Mouse (Mus musculus) cerebellum, adult 2 months (tissue): Measurements from ENCODE around the gene Adcyap1r1.

Source experiments
- CTCF ChIP-seq: fragments of 200-500 bp; IDR thresholded peaks from 2 replicates; pipeline ENCODE4 v1.5.1; 2011; ENCODE audit warnings: low read depth, mild to moderate bottlenecking, control low read depth, low read length, moderate library complexity, borderline replicate concordance; ENCODE audit not compliant: insufficient read depth
- POLR2A ChIP-seq: fragments of 200-500 bp; IDR thresholded peaks from 2 replicates; pipeline ENCODE4 v1.6.1; 2011; ENCODE audit warnings: low read length, control low read depth, borderline replicate concordance; ENCODE audit not compliant: insufficient read depth

GRCm38 (mm10) chr6:55487726-55488125, 35.9 kb downstream of the Adcyap1r1 start:
- TF ChIP-seq POLR2A, result no peak
- no peak for TF ChIP-seq CTCF
